Mouse (Mus musculus): ENCODE results near the gene Ptpn1. TPM values are rescaled to one million over a fixed set of nuclear protein-coding genes. Genes with fewer than 3 reads are reported as not detected.

Ptpn1 gene
- total and polyA plus RNA-seq, 3 experiments, result 69.8 to 131 (median 77.6) TPM

GRCm38 (mm10) chr2:167969851-167970541 lies 38.1 kb downstream of the Ptpn1 start:
- TF ChIP-seq JUN (IDR thresholded peaks at IDR 0.05; ENCODE audit: insufficient read depth, low read depth, low read length), result no peak
- TF ChIP-seq ETS1 (conservative IDR thresholded peaks at IDR 0.05; ENCODE audit: low read depth, low read length), result no peak
- TF ChIP-seq JUND (conservative IDR thresholded peaks at IDR 0.05; ENCODE audit: low read depth, low read length), result no peak
- no peak for TF ChIP-seq UBTF (IDR thresholded peaks at IDR 0.05; ENCODE audit: low read depth, low read length)
- TF ChIP-seq RAD21 (IDR thresholded peaks at IDR 0.05; ENCODE audit: low read depth, low read length), result no peak
- no peak for TF ChIP-seq GABPA (IDR thresholded peaks at IDR 0.05; ENCODE audit: insufficient replicate concordance, low read depth, low read length)
- TF ChIP-seq HCFC1 (IDR thresholded peaks at IDR 0.05; ENCODE audit: low read depth, low read length), result no peak
- TF ChIP-seq PAX5 (IDR thresholded peaks at IDR 0.05; ENCODE audit: low read length), result no peak
- no peak for TF ChIP-seq POLR2AphosphoS2 (IDR thresholded peaks at IDR 0.05; ENCODE audit: low read depth, low read length)
- H3K27me3 ChIP-seq (replicated peaks), result no peaks in the 10 kb centered on the region
- dilution Hi-C loops (cut with MboI; ENCODE audit: extremely low pct_ligation_motif_present, extremely low pct_unique_long_range_greater_than_20kb, low sequenced_read_pairs) (no loop called here), in situ Hi-C loops (cut with MboI; ENCODE audit: low pct_ligation_motif_present, low pct_unique_long_range_greater_than_20kb, low sequenced_read_pairs) (loop anchor here (10.0 kb wide), 1 partner anchor 65 kb away; no protein-coding TSS in a partner anchor)
- H3K4me1 ChIP-seq (ENCODE audit: control insufficient read depth in 1 of 2, insufficient read depth in 2 of 2), result peaks cover 0 to 15% of the 10 kb centered on the region in 2 experiments; a peak in 2 of 4 replicates
- H3K27ac ChIP-seq (ENCODE audit: insufficient read depth, low read depth), result no peak overlapping the region
- H3K79me2 ChIP-seq (replicated peaks; ENCODE audit: control insufficient read depth, extremely low read depth, insufficient read depth, poor library complexity, severe bottlenecking), result no peaks in the 10 kb centered on the region
- H3K4me3 ChIP-seq (replicated peaks in 1 of 3; ENCODE audit: low read depth in 2 of 3, low read length in 2 of 3, poor library complexity in 1 of 3), result no peak overlapping the region
- peaks cover 93 to 99% of the 10 kb centered on the region in 2 experiments for H3K36me3 ChIP-seq (replicated peaks in 1 of 2; ENCODE audit: control insufficient read depth in 1 of 2, insufficient read depth in 1 of 2, low read length in 1 of 2)
- H3K9ac ChIP-seq (ENCODE audit: insufficient read depth, low read depth), result no peak overlapping the region
- H3K9me3 ChIP-seq (replicated peaks; ENCODE audit: low read length), result no peaks in the 10 kb centered on the region
- no peak for DNase-seq (ENCODE audit: extremely low read depth)
- H3K4me2 ChIP-seq (ENCODE audit: insufficient read depth, low read depth, poor library complexity, severe bottlenecking), result no peak overlapping the region

DNA sequence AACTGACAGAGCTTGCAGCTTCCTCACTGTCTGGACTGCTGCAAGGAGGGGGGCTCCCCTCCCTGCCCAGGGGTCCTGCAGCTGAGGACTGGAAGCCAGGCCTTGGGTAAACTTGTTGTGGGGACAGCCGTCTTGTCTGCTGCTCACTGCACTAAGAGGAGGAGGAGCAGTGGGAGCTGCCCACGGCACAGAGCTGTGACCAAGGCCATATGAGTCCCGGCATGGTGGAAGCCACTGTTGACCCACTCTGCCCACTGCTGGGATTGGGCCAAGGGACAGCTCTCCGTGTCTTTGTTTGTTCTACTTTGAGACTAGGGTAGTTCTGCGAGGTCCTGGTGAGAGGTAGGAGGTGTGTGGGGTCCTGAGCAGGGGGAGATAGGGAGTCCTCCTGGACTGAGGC lies 40.3 kb downstream of the Ptpn1 start:
- H3K36me3 ChIP-seq (replicated peaks in 1 of 2; ENCODE audit: control insufficient read depth in 1 of 2, insufficient read depth in 1 of 2, low read length in 1 of 2), result peaks cover 91 to 99% of the 10 kb centered on the region in 2 experiments
- dilution Hi-C loops (cut with MboI; ENCODE audit: extremely low pct_ligation_motif_present, extremely low pct_unique_long_range_greater_than_20kb, low sequenced_read_pairs), result no loop called here

More for the DNA sequence above, 40.3 kb downstream of the Ptpn1 start:
- H3K27ac ChIP-seq (ENCODE audit: insufficient read depth, low read depth), result no peak overlapping the region
- H3K9ac ChIP-seq (ENCODE audit: insufficient read depth, low read depth), result no peak overlapping the region
- H3K4me2 ChIP-seq (ENCODE audit: insufficient read depth, low read depth, poor library complexity, severe bottlenecking), result no peak overlapping the region
- H3K79me2 ChIP-seq (replicated peaks; ENCODE audit: control insufficient read depth, extremely low read depth, insufficient read depth, poor library complexity, severe bottlenecking), result no peaks in the 10 kb centered on the region
- no peaks in the 10 kb centered on the region for H3K27me3 ChIP-seq (replicated peaks)
- in situ Hi-C loops (cut with MboI; ENCODE audit: low pct_ligation_motif_present, low pct_unique_long_range_greater_than_20kb, low sequenced_read_pairs), result no loop called here
- no peak for DNase-seq (ENCODE audit: extremely low read depth)
- H3K4me3 ChIP-seq (replicated peaks in 1 of 3; ENCODE audit: low read depth in 2 of 3, low read length in 2 of 3, poor library complexity in 1 of 3), result no peak overlapping the region
- peaks cover 0 to 15% of the 10 kb centered on the region in 2 experiments; a peak in 2 of 4 replicates for H3K4me1 ChIP-seq (ENCODE audit: control insufficient read depth in 1 of 2, insufficient read depth in 2 of 2)
- no peaks in the 10 kb centered on the region for H3K9me3 ChIP-seq (replicated peaks; ENCODE audit: low read length)
- TF ChIP-seq NELFE (IDR thresholded peaks at IDR 0.05; ENCODE audit: low read depth, low read length) (no peak), UBTF (IDR thresholded peaks at IDR 0.05; ENCODE audit: low read depth, low read length) (no peak), SIN3A (IDR thresholded peaks at IDR 0.05; ENCODE audit: low read length) (no peak), JUN (IDR thresholded peaks at IDR 0.05; ENCODE audit: insufficient read depth, low read depth, low read length) (no peak), KAT2A (IDR thresholded peaks at IDR 0.05; ENCODE audit: insufficient replicate concordance, low read length) (no peak), USF1 (IDR thresholded peaks at IDR 0.05; ENCODE audit: low read depth, low read length) (no peak), CHD1 (IDR thresholded peaks at IDR 0.05; ENCODE audit: low read depth, low read length) (no peak), TBP (conservative IDR thresholded peaks at IDR 0.05; ENCODE audit: low read depth, low read length) (no peak), MAZ (IDR thresholded peaks at IDR 0.05; ENCODE audit: low read depth, low read length) (no peak), POLR2A (IDR thresholded peaks at IDR 0.05; ENCODE audit: low read depth, low read length) (no peak), BHLHE40 (IDR thresholded peaks at IDR 0.05; ENCODE audit: low read depth, low read length) (no peak), POLR2AphosphoS2 (IDR thresholded peaks at IDR 0.05; ENCODE audit: low read depth, low read length) (no peak), ELF1 (IDR thresholded peaks at IDR 0.05; ENCODE audit: low read depth, low read length) (no peak)

Measured in CH12.LX (cell line).